Mouse (Mus musculus): Measurements from ENCODE around the gene Eif2s3x. TPM values are rescaled to one million over a fixed set of nuclear protein-coding genes. Genes with fewer than 3 reads are reported as not detected.

Eif2s3x gene
- total RNA-seq, 2 experiments from 2014 or later = 110 to 156 TPM

Other genes starting within 250 kb of the Eif2s3x start
- gene AU015836, start 244.2 kb downstream of the Eif2s3x start, total RNA-seq (2021) = not detected
- 10 to 100 TPM; 24.1 to 26.8 TPM for gene Zfx, start 89.2 kb downstream of the Eif2s3x start, total RNA-seq (2021)
- gene Klhl15, start 21.7 kb upstream of the Eif2s3x start, total RNA-seq (2021) = 1 to 10 TPM; 8.7 to 8.9 TPM
- not detected for gene Fam90a1b, start 153.9 kb upstream of the Eif2s3x start, total RNA-seq (2021)
- 100 to 1,000 TPM; 177 to 231 TPM for gene Apoo, start 154.3 kb upstream of the Eif2s3x start, total RNA-seq (2021)